Mouse (Mus musculus): Measurements from ENCODE around the gene Myct1. TPM values are rescaled to one million over a fixed set of nuclear protein-coding genes. Genes with fewer than 3 reads are reported as not detected.

The Myct1 gene
- polyA plus RNA-seq, 1 experiment, result 5.8 TPM

DNA sequence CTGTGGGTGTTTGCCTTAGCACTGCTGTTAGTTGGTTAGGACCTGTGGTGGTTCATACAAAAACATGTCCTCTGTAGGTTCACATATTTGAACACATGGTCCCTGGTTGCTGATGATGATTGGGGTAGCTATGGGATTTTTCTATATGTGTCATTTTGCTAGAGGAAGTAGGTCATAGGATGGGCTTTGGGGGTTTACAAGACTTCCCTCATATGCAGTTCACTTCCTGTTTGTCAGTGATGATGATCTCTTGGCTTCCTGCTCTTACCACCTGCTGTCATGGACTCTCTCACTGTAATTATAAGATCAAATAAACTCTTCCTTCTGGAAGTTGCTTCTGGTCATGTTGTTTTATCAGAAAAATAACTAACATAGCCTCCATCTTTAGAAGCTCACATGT lies 34.8 kb upstream of the Myct1 start:
- TF ChIP-seq CTCF (IDR thresholded peaks at IDR 0.05; ENCODE audit: control insufficient read depth, insufficient read depth, low read length), result no peak
- no peak for TF ChIP-seq POLR2A (IDR thresholded peaks at IDR 0.05; ENCODE audit: borderline replicate concordance, control insufficient read depth, low read depth, low read length)
- no peaks in the 10 kb centered on the region for H3K4me1 ChIP-seq (ENCODE audit: control insufficient read depth, insufficient read depth, low read length)
- no peak overlapping the region for H3K4me3 ChIP-seq (replicated peaks; ENCODE audit: control insufficient read depth, low read depth, low read length)
- H3K27ac ChIP-seq (ENCODE audit: control insufficient read depth, insufficient read depth, low read depth, low read length, poor library complexity), result no peak overlapping the region

DNA sequence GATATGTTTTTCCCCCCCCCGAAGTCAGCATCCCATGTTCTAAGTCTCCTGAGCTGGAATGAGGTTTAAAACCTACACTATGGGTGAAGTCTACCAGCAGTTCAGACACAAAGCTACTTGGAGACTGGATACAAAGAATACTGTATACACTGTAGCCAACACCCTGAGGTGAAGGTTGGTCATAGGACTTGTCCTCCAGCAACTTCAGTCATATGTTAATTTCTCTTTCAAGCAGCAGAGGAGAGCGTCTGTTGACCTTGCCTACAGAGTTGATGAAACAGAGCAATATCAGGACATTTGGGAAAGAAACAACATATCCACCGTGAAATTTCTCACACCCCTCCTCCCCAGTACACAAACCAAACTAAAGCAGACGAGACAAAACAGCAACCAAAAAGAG lies 33.0 kb upstream of the Myct1 start:
- WGBS, result 85% methylated on average over 4 of the region's 4 CpGs
- H3K4me1 ChIP-seq (ENCODE audit: control insufficient read depth, insufficient read depth, low read length), result no peaks in the 10 kb centered on the region
- TF ChIP-seq POLR2A (IDR thresholded peaks at IDR 0.05; ENCODE audit: borderline replicate concordance, control insufficient read depth, low read depth, low read length) (no peak), CTCF (IDR thresholded peaks at IDR 0.05; ENCODE audit: control insufficient read depth, insufficient read depth, low read length) (no peak)
- no peak overlapping the region for H3K27ac ChIP-seq (ENCODE audit: control insufficient read depth, insufficient read depth, low read depth, low read length, poor library complexity)
- no peak overlapping the region for H3K4me3 ChIP-seq (replicated peaks; ENCODE audit: control insufficient read depth, low read depth, low read length)

DNA sequence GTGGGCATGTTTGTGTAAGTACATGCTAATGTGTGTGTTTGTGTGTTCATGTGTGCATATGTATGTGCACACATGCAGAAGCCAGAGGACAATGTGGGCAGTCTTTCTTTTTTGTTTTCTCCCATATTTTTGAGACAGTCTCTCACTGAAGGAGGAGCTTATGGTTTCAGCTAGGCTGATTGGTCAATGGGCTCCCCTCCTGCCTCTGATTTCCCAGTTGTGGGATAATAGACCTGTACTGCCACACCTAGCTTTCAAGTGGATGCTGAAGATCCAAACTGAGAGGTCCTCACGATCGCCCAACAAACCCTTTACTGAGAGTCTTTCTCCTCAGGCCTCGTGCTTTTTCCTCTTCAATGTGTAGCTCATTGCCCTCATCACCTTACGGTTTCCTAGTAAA lies 31.9 kb upstream of the Myct1 start:
- no peak overlapping the region for H3K27ac ChIP-seq (ENCODE audit: control insufficient read depth, insufficient read depth, low read depth, low read length, poor library complexity)
- WGBS, result 76% methylated on average over 4 of the region's 4 CpGs
- no peaks in the 10 kb centered on the region for H3K4me1 ChIP-seq (ENCODE audit: control insufficient read depth, insufficient read depth, low read length)
- TF ChIP-seq POLR2A (IDR thresholded peaks at IDR 0.05; ENCODE audit: borderline replicate concordance, control insufficient read depth, low read depth, low read length) (no peak), CTCF (IDR thresholded peaks at IDR 0.05; ENCODE audit: control insufficient read depth, insufficient read depth, low read length) (no peak)
- no peak overlapping the region for H3K4me3 ChIP-seq (replicated peaks; ENCODE audit: control insufficient read depth, low read depth, low read length)

DNA sequence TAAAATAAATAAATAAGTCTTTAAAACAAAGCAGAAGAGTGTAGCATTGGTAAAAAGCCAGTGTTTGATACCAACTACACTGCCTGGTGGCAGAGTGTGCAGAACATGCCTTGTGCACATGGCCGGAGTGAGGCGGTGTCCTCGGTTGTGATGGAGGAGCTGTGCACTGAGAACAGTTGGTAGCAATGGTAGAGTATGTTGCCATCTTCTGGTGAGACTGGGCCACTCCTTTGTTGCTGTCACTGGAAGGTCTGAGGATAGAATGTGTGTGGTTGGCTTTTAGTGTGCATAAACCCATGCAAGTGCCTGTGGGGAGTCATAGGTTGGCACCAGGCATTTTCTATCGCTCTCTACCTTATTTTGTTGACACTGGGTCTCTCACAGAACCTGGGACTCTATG lies 24.6 kb upstream of the Myct1 start:
- H3K27ac ChIP-seq (ENCODE audit: control insufficient read depth, insufficient read depth, low read depth, low read length, poor library complexity), result no peak overlapping the region
- no peaks in the 10 kb centered on the region; the same call in 1 of the 2 replicates for H3K4me1 ChIP-seq (ENCODE audit: control insufficient read depth, insufficient read depth, low read length)
- WGBS, result 81% methylated on average over 4 of the region's 4 CpGs
- no peak for TF ChIP-seq CTCF (IDR thresholded peaks at IDR 0.05; ENCODE audit: control insufficient read depth, insufficient read depth, low read length)
- TF ChIP-seq POLR2A (IDR thresholded peaks at IDR 0.05; ENCODE audit: borderline replicate concordance, control insufficient read depth, low read depth, low read length), result no peak
- H3K4me3 ChIP-seq (replicated peaks; ENCODE audit: control insufficient read depth, low read depth, low read length), result no peak overlapping the region

DNA sequence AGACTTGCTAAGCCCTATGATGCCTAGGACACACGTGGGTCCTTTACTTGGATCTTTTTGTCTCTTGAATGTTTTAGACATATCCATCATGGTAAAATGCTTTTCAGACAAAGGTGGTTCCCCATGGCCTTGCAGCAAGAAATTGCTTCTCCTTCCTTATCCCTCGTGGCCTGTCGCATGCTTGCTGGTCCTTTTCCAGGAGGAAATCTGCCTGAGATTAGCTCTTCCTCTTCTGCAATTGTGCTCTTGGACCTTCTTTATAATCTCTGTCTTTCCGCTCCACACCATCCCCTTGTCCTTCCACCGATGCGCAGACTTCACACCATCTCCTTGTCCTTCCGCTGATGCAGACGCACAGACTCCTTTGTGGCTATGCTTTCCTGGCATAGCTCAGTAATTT lies 23.5 kb upstream of the Myct1 start:
- WGBS, result 72% methylated on average over 8 of the region's 8 CpGs
- TF ChIP-seq POLR2A (IDR thresholded peaks at IDR 0.05; ENCODE audit: borderline replicate concordance, control insufficient read depth, low read depth, low read length), result no peak
- TF ChIP-seq CTCF (IDR thresholded peaks at IDR 0.05; ENCODE audit: control insufficient read depth, insufficient read depth, low read length), result no peak
- no peak overlapping the region for H3K27ac ChIP-seq (ENCODE audit: control insufficient read depth, insufficient read depth, low read depth, low read length, poor library complexity)
- H3K4me1 ChIP-seq (ENCODE audit: control insufficient read depth, insufficient read depth, low read length), result no peaks in the 10 kb centered on the region; the same call in 1 of the 2 replicates
- H3K4me3 ChIP-seq (replicated peaks; ENCODE audit: control insufficient read depth, low read depth, low read length), result no peak overlapping the region

DNA sequence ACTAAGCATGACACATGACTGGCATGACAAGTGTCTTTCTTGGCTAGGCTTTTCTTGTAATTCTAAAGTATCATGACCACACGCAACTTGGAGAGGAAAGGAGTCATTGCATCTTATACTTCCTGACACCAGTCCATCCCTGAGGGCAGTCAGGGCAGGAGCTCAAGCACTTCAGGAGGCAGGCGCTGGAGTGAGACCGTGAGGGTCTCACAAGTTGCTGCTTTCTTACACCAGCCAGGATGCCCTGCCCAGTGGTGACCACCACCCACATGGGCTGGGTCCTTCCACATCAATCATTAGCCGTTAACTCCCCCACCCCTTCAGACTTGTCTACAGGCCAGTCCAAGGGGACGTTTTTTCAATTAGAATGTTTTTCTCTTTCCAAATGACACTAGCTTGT lies 22.2 kb upstream of the Myct1 start:
- Histone ChIP-seq H3K4me3 (replicated peaks; ENCODE audit: control insufficient read depth, low read depth, low read length) (no peak overlapping the region), H3K27ac (ENCODE audit: control insufficient read depth, insufficient read depth, low read depth, low read length, poor library complexity) (no peak overlapping the region)
- 70% methylated on average over 5 of the region's 5 CpGs for WGBS

DNA sequence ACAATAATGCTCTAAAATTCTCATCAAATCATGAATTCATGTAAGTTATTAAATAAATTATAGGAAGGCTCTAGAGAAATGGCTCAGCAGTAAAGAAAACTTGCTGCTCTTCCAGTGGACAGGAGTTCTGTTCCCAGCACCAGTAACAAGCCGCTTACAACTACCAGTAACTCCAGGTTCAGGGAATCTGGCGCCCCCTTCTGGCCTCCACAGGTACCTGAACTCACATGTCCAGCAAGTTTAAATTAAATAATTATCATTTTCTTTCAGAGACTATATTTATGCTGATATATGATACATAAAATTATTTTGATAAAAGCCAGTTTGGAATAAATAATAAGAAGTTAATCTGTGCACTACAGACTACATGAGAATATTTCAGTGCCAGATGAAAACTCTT lies 20.2 kb upstream of the Myct1 start:
- TF ChIP-seq CTCF (IDR thresholded peaks at IDR 0.05; ENCODE audit: control insufficient read depth, insufficient read depth, low read length) (peak; percentile 38; the same call in 1 of the 2 replicates), POLR2A (IDR thresholded peaks at IDR 0.05; ENCODE audit: borderline replicate concordance, control insufficient read depth, low read depth, low read length) (no peak)
- Histone ChIP-seq H3K4me3 (replicated peaks; ENCODE audit: control insufficient read depth, low read depth, low read length) (no peak overlapping the region), H3K4me1 (ENCODE audit: control insufficient read depth, insufficient read depth, low read length) (no peaks in the 10 kb centered on the region; the same call in 1 of the 2 replicates), H3K27ac (ENCODE audit: control insufficient read depth, insufficient read depth, low read depth, low read length, poor library complexity) (no peak overlapping the region)
- 86% methylated on average over 2 of the region's 2 CpGs for WGBS

More for the DNA sequence above, 22.2 kb upstream of the Myct1 start:
- no peaks in the 10 kb centered on the region; the same call in 1 of the 2 replicates for H3K4me1 ChIP-seq (ENCODE audit: control insufficient read depth, insufficient read depth, low read length)
- TF ChIP-seq POLR2A (IDR thresholded peaks at IDR 0.05; ENCODE audit: borderline replicate concordance, control insufficient read depth, low read depth, low read length) (no peak), CTCF (IDR thresholded peaks at IDR 0.05; ENCODE audit: control insufficient read depth, insufficient read depth, low read length) (no peak)

DNA sequence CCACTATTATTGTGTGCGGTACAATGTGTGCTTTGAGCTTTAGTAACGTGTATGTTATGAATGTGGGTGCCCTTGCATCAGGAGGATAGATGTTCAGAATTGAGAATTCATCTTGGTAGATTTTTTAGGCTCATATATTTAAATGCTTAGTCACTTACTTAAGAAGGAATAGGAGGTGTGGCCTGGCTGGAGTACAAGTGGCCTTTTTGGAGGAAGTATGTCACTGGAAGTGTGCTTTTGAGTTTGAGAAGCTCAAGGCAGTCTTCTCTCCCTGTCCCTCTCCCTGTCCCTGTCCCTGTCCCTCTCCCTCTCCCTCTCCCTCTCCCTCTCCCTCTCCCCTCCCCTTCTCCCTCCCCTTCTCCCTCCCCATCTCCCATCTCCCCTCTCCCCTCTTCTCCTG lies 2.5 kb upstream of the Myct1 start:
- H3K27ac ChIP-seq (ENCODE audit: control insufficient read depth, insufficient read depth, low read depth, low read length, poor library complexity), result no peak overlapping the region
- 77% methylated on average over 2 of the region's 2 CpGs for WGBS

DNA sequence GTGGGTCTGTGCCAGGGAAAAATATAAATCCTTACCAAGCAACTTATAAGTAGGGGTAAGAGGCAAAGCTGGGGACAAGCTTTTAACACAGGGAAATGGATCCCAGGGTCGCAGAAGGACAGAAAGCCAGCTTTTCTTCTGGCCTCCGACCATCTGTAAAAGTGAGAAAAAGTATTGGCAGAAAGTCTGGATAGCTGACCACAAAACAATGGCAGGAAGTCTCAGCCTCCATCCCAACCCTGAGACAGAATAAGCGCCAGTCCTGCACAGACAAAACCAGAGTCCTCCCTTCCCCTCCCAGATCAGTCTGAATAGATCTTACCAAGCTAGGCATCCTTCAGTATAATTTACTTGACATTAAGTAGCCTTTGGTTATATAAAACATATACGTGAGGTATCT lies 1.6 kb upstream of the Myct1 start:
- TF ChIP-seq POLR2A (IDR thresholded peaks at IDR 0.05; ENCODE audit: borderline replicate concordance, control insufficient read depth, low read depth, low read length) (no peak), CTCF (IDR thresholded peaks at IDR 0.05; ENCODE audit: control insufficient read depth, insufficient read depth, low read length) (no peak)
- Histone ChIP-seq H3K27ac (ENCODE audit: control insufficient read depth, insufficient read depth, low read depth, low read length, poor library complexity) (no peak overlapping the region), H3K4me1 (ENCODE audit: control insufficient read depth, insufficient read depth, low read length) (no peaks in the 10 kb centered on the region), H3K4me3 (replicated peaks; ENCODE audit: control insufficient read depth, low read depth, low read length) (no peak overlapping the region)
- WGBS, result 40% methylated on average over 4 of the region's 4 CpGs

More for the DNA sequence above, 2.5 kb upstream of the Myct1 start:
- TF ChIP-seq POLR2A (IDR thresholded peaks at IDR 0.05; ENCODE audit: borderline replicate concordance, control insufficient read depth, low read depth, low read length) (no peak), CTCF (IDR thresholded peaks at IDR 0.05; ENCODE audit: control insufficient read depth, insufficient read depth, low read length) (no peak)
- Histone ChIP-seq H3K4me3 (replicated peaks; ENCODE audit: control insufficient read depth, low read depth, low read length) (no peak overlapping the region), H3K4me1 (ENCODE audit: control insufficient read depth, insufficient read depth, low read length) (no peaks in the 10 kb centered on the region)
